Mouse (Mus musculus): ENCODE results near the gene Gpha2. TPM values are rescaled to one million over a fixed set of nuclear protein-coding genes. Genes with fewer than 3 reads are reported as not detected.

Gpha2 gene
- total and polyA plus RNA-seq, 3 experiments: not detected

- TF ChIP-seq ZC3H11A (IDR thresholded peaks at IDR 0.05; ENCODE audit: low read depth, low read length) (no peak), ZNF384 (IDR thresholded peaks at IDR 0.05; ENCODE audit: low read depth, low read length) (peak; percentile 53; the same call in 1 of the 2 replicates), MEF2A (IDR thresholded peaks at IDR 0.05; ENCODE audit: borderline replicate concordance, low read depth, low read length) (no peak), POLR2A (IDR thresholded peaks at IDR 0.05; ENCODE audit: low read depth, low read length) (no peak), KAT2A (IDR thresholded peaks at IDR 0.05; ENCODE audit: insufficient replicate concordance, low read length) (no peak), NRF1 (IDR thresholded peaks at IDR 0.05; ENCODE audit: low read depth, low read length) (no peak), CTCF (conservative IDR thresholded peaks at IDR 0.05 in 1 of 2, IDR thresholded peaks at IDR 0.05 in 1 of 2; ENCODE audit: low read depth in 2 of 2, low read length in 2 of 2) (peak in 1 of 2 experiments; percentile 30; a peak in 1 of 4 replicates), GABPA (IDR thresholded peaks at IDR 0.05; ENCODE audit: insufficient replicate concordance, low read depth, low read length) (no peak), HCFC1 (IDR thresholded peaks at IDR 0.05; ENCODE audit: low read depth, low read length) (no peak)
- Histone ChIP-seq H3K36me3 (replicated peaks in 1 of 2; ENCODE audit: control insufficient read depth in 1 of 2, insufficient read depth in 1 of 2, low read length in 1 of 2) (peaks cover 11 to 28% of the 10 kb centered on the region in 2 experiments), H3K27ac (ENCODE audit: insufficient read depth, low read depth) (no peak overlapping the region), H3K79me2 (replicated peaks; ENCODE audit: control insufficient read depth, extremely low read depth, insufficient read depth, poor library complexity, severe bottlenecking) (no peaks in the 10 kb centered on the region), H3K4me3 (replicated peaks in 1 of 3; ENCODE audit: low read depth in 2 of 3, low read length in 2 of 3, poor library complexity in 1 of 3) (no peak overlapping the region), H3K9ac (ENCODE audit: insufficient read depth, low read depth) (no peak overlapping the region), H3K27me3 (replicated peaks) (peaks cover 2% of the 10 kb centered on the region), H3K9me3 (replicated peaks; ENCODE audit: low read length) (peaks cover 2% of the 10 kb centered on the region), H3K4me2 (ENCODE audit: insufficient read depth, low read depth, poor library complexity, severe bottlenecking) (no peak overlapping the region), H3K4me1 (ENCODE audit: control insufficient read depth in 1 of 2, insufficient read depth in 2 of 2) (peaks cover 5 to 23% of the 10 kb centered on the region in 2 experiments; a peak in 3 of 4 replicates)
- dilution Hi-C loops (cut with MboI; ENCODE audit: extremely low pct_ligation_motif_present, extremely low pct_unique_long_range_greater_than_20kb, low sequenced_read_pairs): no loop called here
- in situ Hi-C loops (cut with MboI; ENCODE audit: low pct_ligation_motif_present, low pct_unique_long_range_greater_than_20kb, low sequenced_read_pairs): no loop called here
- no peak for DNase-seq (ENCODE audit: extremely low read depth)
Observed at GRCm38 (mm10) chr19:6265727-6266182, 39.6 kb downstream of the Gpha2 start.

- Histone ChIP-seq H3K79me2 (replicated peaks; ENCODE audit: control insufficient read depth, extremely low read depth, insufficient read depth, poor library complexity, severe bottlenecking) (no peaks in the 10 kb centered on the region), H3K27ac (ENCODE audit: insufficient read depth, low read depth) (no peak overlapping the region), H3K27me3 (replicated peaks) (peaks cover 2% of the 10 kb centered on the region), H3K4me2 (ENCODE audit: insufficient read depth, low read depth, poor library complexity, severe bottlenecking) (no peak overlapping the region), H3K4me3 (replicated peaks in 1 of 3; ENCODE audit: low read depth in 2 of 3, low read length in 2 of 3, poor library complexity in 1 of 3) (no peak overlapping the region), H3K4me1 (ENCODE audit: control insufficient read depth in 1 of 2, insufficient read depth in 2 of 2) (peaks cover 5 to 22% of the 10 kb centered on the region in 2 experiments; a peak in 3 of 4 replicates), H3K36me3 (replicated peaks in 1 of 2; ENCODE audit: control insufficient read depth in 1 of 2, insufficient read depth in 1 of 2, low read length in 1 of 2) (peaks cover 0 to 11% of the 10 kb centered on the region in 2 experiments), H3K9me3 (replicated peaks; ENCODE audit: low read length) (no peaks in the 10 kb centered on the region), H3K9ac (ENCODE audit: insufficient read depth, low read depth) (no peak overlapping the region)
- dilution Hi-C loops (cut with MboI; ENCODE audit: extremely low pct_ligation_motif_present, extremely low pct_unique_long_range_greater_than_20kb, low sequenced_read_pairs) (no loop called here), in situ Hi-C loops (cut with MboI; ENCODE audit: low pct_ligation_motif_present, low pct_unique_long_range_greater_than_20kb, low sequenced_read_pairs) (no loop called here)
- no peak for TF ChIP-seq ZNF384 (IDR thresholded peaks at IDR 0.05; ENCODE audit: low read depth, low read length)
- no peak for TF ChIP-seq GABPA (IDR thresholded peaks at IDR 0.05; ENCODE audit: insufficient replicate concordance, low read depth, low read length)
- TF ChIP-seq RCOR1 (conservative IDR thresholded peaks at IDR 0.05; ENCODE audit: low read depth, low read length): no peak
- TF ChIP-seq JUN (IDR thresholded peaks at IDR 0.05; ENCODE audit: insufficient read depth, low read depth, low read length): no peak
- no peak for TF ChIP-seq MXI1 (IDR thresholded peaks at IDR 0.05; ENCODE audit: low read depth, low read length)
- no peak for TF ChIP-seq ZC3H11A (IDR thresholded peaks at IDR 0.05; ENCODE audit: low read depth, low read length)
- TF ChIP-seq SIN3A (IDR thresholded peaks at IDR 0.05; ENCODE audit: low read length): no peak
- no peak for TF ChIP-seq MAFK (IDR thresholded peaks at IDR 0.05; ENCODE audit: insufficient replicate concordance, low read length)
- TF ChIP-seq HCFC1 (IDR thresholded peaks at IDR 0.05; ENCODE audit: low read depth, low read length): no peak
- TF ChIP-seq MAZ (IDR thresholded peaks at IDR 0.05; ENCODE audit: low read depth, low read length): no peak
- no peak for DNase-seq (ENCODE audit: extremely low read depth)
Observed at GRCm38 (mm10) chr19:6267306-6268169, 41.4 kb downstream of the Gpha2 start.

Data from CH12.LX (cell line).